Mouse (Mus musculus) megakaryocyte-erythroid progenitor cell, adult 5 weeks (primary cell): ENCODE measurements around the gene Lipn. TPM values are rescaled to one million over a fixed set of nuclear protein-coding genes. Genes with fewer than 3 reads are reported as not detected.

Experiments
- polyA plus RNA-seq: library from polyadenylated mRNA; stranded (reverse); fragments of >175 nt; gene quantifications from 2 replicates; pipeline ENCODE4 v1.2.3, GENCODE M21; 2012

Lipn gene
- polyA plus RNA-seq: not detected in 2 replicates

DNA sequence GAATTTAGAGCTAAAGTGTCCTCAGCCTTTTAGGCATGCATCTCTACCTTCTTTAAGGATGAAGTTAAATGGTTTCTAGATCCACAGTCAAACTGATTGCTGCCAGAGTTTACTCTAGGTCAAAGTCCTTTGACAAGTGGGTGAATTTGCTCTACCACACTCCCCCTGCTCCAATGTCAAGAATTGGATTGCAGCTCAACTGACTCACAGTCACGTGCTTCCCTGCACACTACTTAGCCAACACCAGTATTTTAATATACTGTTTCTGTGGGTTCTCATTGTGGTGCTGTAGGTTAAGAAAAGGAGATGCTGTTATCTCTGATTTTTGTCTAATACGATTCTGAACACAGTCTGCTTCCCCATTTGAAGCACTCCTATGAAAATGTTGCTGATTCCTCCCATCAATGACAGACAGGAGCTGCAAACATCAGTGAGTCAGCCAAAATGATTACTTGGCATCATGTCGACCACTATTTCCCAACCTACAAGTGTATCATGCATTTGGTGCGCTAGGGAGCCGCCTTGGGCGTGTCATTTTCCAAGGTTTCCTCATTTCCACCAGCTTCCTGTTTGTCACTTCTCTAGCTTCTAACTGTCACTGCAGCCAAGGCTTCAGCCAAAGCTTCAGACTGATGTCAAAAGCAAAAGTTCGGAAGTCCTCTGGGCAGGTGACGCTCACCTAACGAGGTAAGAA is at the start of gene Lipn:
Lipn (plus strand) TSS at position 580 of the 694 bp plus-strand sequence.

DNA sequence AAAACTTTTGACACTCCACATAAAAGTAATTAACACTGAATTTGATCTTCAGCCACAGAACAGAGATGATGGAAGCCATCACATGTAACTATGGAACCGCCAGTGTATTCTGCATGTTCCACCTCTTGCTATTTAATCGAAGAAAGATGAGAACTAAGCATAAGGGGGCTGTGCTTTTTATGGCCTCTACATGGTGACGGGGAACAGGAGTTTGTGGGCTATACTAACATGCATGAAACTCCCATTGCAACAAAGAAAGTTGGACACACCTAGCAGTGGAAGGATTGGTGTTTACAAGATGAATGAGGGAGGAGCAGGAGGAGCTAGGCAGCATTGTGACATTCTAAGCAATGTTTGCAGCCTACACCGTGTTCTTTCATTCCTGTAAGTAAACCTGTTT is 33.5 kb downstream of the Lipn start, which contains the start of gene Lipm:
Lipm (plus strand) TSS at position 301 of the 400 bp plus-strand sequence.

Other genes with a start within 250 kb of the Lipn start
- not detected in 2 replicates for gene Lipf, start 106.2 kb upstream of the Lipn start, polyA plus RNA-seq
- gene Lipk, start 59.1 kb upstream of the Lipn start, polyA plus RNA-seq: not detected in 2 replicates
- gene Lipm, start 33.6 kb downstream of the Lipn start, polyA plus RNA-seq: not detected in 2 replicates
- 0.03 and 0.14 TPM in 2 replicates for gene Ankrd22, start 98.7 kb downstream of the Lipn start, polyA plus RNA-seq
- 3.9 and 4.7 TPM in 2 replicates for gene Stambpl1, start 124.9 kb downstream of the Lipn start, polyA plus RNA-seq
- not detected in 2 replicates for gene Acta2, start 188.2 kb downstream of the Lipn start, polyA plus RNA-seq
- 0.05 and 0.11 TPM in 2 replicates for gene Fas, start 223.3 kb downstream of the Lipn start, polyA plus RNA-seq